Mouse (Mus musculus) forebrain, embryonic 10.5 days (tissue): ENCODE results near the gene Zfp579. TPM values are rescaled to one million over a fixed set of nuclear protein-coding genes. Genes with fewer than 3 reads are reported as not detected.
"Not testable (repeated sequence)": the region's sequence is repeated elsewhere in the genome, so short reads cannot be mapped to it uniquely, and the experiment has no call there.

Source experiments
- DNase-seq: peaks from one replicate; pipeline ENCODE4 v3.0.0-alpha.2; 2017; ENCODE audit warnings: low spot score; ENCODE audit errors: extremely low spot score
- H3K27ac ChIP-seq: fragments of 300-500 bp; sonication (generic); 2 replicates; pipeline ENCODE4 v1.5.1; 2016; ENCODE audit warnings: mild to moderate bottlenecking
- H3K27me3 ChIP-seq: fragments of 300-500 bp; sonication (generic); 2 replicates; pipeline ENCODE4 v1.6.1; 2016; ENCODE audit warnings: mild to moderate bottlenecking; ENCODE audit not compliant: poor library complexity, severe bottlenecking
- H3K36me3 ChIP-seq: fragments of 300-500 bp; sonication (generic); replicated peaks from 2 replicates; pipeline ENCODE4 v1.6.1; 2016; ENCODE audit warnings: mild to moderate bottlenecking, moderate library complexity
- H3K4me1 ChIP-seq: fragments of 300-500 bp; sonication (generic); 2 replicates; pipeline ENCODE4 v1.6.1; 2016
- H3K4me3 ChIP-seq: fragments of 300-500 bp; sonication (generic); 2 replicates; pipeline ENCODE4 v1.5.1; 2016; ENCODE audit warnings: mild to moderate bottlenecking, moderate library complexity
- H3K9me3 ChIP-seq: fragments of 300-500 bp; sonication (generic); 2 replicates; pipeline ENCODE4 v1.6.1; 2016; ENCODE audit warnings: mild to moderate bottlenecking, moderate library complexity
- WGBS: fragments of 180-500 bp; shearing (Covaris S2); methylation state at CpG from one replicate; pipeline ENCODE4 v1.1.7; 2016; 5-methylcytosine and 5-hydroxymethylcytosine counted together
- polyA plus RNA-seq: library from polyadenylated mRNA; unstranded; fragments of >200 nt; fragmentation: Nextera tagmentation; extraction: Ambion mirVana; gene quantifications from 2 replicates; pipeline ENCODE4 v1.2.1, GENCODE M21; 2016

The Zfp579 gene
- polyA plus RNA-seq, 1 experiment from 2014 or later: 28.7 TPM

- Histone ChIP-seq H3K27me3 (no peaks in the 10 kb centered on the region), H3K4me1 (no peaks in the 10 kb centered on the region), H3K9me3 (peaks cover 59% of the 10 kb centered on the region), H3K36me3 (peaks cover 98% of the 10 kb centered on the region), H3K27ac (no peak overlapping the region), H3K4me3 (peak overlapping the region; percentile 20; the same call in 1 of the 2 replicates)
- DNase-seq: no peak
- 97% methylated on average over 22 of the region's 22 CpGs for WGBS
These were observed 33.6 kb upstream of the Zfp579 start for GRCm38 (mm10) chr7:5029543-5029942.

- Histone ChIP-seq H3K36me3 (peaks cover 62% of the 10 kb centered on the region), H3K4me3 (peak overlapping the region; percentile 94), H3K9me3 (peaks cover 12% of the 10 kb centered on the region; the same call in 1 of the 2 replicates), H3K27me3 (no peaks in the 10 kb centered on the region), H3K27ac (peak overlapping the region; percentile 98), H3K4me1 (peaks cover 26% of the 10 kb centered on the region)
- no peak for DNase-seq
- WGBS: 56% methylated on average over 5 of the region's 5 CpGs
These were observed 25.2 kb upstream of the Zfp579 start for GRCm38 (mm10) chr7:5021197-5021596.

DNA sequence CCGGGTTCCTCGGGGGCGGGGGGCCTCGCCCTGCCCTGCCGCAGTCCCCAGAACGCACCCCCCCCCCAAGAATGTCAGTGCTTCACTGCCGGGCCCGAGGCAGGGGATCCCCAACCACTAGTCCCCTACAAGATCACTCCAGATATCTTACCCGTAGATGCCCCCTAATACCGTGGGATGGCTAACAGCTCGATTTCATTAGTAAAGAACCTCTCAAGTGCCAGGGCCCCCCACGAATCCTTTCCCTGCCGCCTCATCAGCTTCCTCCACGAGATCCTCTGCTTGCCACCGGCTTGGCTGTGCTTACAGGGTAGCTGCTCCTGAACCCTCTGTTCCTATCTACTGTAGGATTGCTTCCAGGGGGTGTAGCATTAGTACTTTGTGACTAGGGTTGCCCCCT is 24.7 kb upstream of the Zfp579 start:
- no peak for DNase-seq
- Histone ChIP-seq H3K4me3 (peak overlapping the region; percentile 94), H3K4me1 (peaks cover 31% of the 10 kb centered on the region), H3K9me3 (peaks cover 12% of the 10 kb centered on the region; the same call in 1 of the 2 replicates), H3K27ac (peak overlapping the region; percentile 98), H3K27me3 (no peaks in the 10 kb centered on the region), H3K36me3 (peaks cover 57% of the 10 kb centered on the region)
- WGBS: under 1% methylated on average over 15 of the region's 15 CpGs

DNA sequence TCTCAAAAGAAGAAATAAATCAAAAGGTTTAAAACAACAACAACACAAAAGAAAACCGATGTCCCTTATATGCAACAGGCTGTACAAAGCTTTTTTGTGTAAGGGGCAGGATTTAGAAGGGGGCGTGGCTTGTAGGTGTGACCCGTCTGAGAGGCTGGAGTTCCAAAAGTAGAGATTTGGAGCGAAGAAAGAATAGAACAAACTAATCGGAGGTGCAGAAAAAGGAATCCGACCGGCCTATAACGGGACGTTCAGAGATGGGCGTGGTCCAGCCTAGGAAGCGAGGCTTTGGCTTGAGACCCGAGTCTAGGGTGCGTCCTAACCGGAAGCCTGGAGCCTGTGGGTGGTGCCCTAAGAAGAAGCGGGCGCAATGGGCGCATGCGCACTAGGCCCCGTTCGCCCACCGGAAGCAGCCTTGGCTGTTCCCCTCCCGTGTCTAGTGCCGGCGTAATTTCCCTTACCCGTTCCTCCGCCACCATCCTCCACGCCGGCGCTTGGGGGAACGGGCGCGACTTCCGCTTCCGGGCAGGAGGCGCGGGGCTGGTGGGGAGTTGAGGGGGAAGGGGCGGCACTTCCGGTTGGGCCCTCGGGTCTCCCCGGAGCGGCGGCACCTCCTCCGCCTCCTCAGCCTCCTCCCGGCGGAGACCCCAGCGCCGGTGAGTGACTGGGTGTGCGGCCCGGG is 24.2 kb upstream of the Zfp579 start, which contains the start of the genes Zfp865 and Ccdc106:
Gene Zfp865 (plus strand): TSS at position 377 of the 682 bp plus-strand sequence.
Gene Ccdc106 (plus strand): TSS at position 554 of the 682 bp plus-strand sequence.
- no peaks in the 10 kb centered on the region for H3K27me3 ChIP-seq
- peaks cover 34% of the 10 kb centered on the region for H3K4me1 ChIP-seq
- peaks cover 52% of the 10 kb centered on the region for H3K36me3 ChIP-seq
- H3K4me3 ChIP-seq: peak within 1 kb of the TSS; percentile 94
- H3K27ac ChIP-seq: peak within 1 kb of the TSS; percentile 98
- peaks cover 16% of the 10 kb centered on the region; the same call in 1 of the 2 replicates for H3K9me3 ChIP-seq
- WGBS: under 1% methylated on average over 47 of the region's 49 CpGs
- DNase-seq: peak; percentile 99

- DNase-seq, H3K27me3 ChIP-seq: not testable (repeated sequence)
- H3K4me3 ChIP-seq: peak overlapping the region; percentile 94
- peaks cover 34% of the 10 kb centered on the region for H3K4me1 ChIP-seq
- peak overlapping the region; percentile 98 for H3K27ac ChIP-seq
- peaks cover 16% of the 10 kb centered on the region; the same call in 1 of the 2 replicates for H3K9me3 ChIP-seq
- 32% methylated on average over 8 of the region's 8 CpGs for WGBS
- peaks cover 46% of the 10 kb centered on the region for H3K36me3 ChIP-seq
These were observed 23.6 kb upstream of the Zfp579 start for GRCm38 (mm10) chr7:5019576-5019975.

- no peak for DNase-seq
- H3K4me3 ChIP-seq: no peak overlapping the region
- H3K36me3 ChIP-seq: peaks cover 32% of the 10 kb centered on the region
- no peaks in the 10 kb centered on the region for H3K27me3 ChIP-seq
- peaks cover 41% of the 10 kb centered on the region for H3K4me1 ChIP-seq
- no peak overlapping the region for H3K27ac ChIP-seq
- H3K9me3 ChIP-seq: peaks cover 16% of the 10 kb centered on the region; the same call in 1 of the 2 replicates
- WGBS: 95% methylated on average over 21 of the region's 21 CpGs
These were observed 22.0 kb upstream of the Zfp579 start for GRCm38 (mm10) chr7:5017931-5018330.

GRCm38 (mm10) chr7:5017352-5017751 is 21.4 kb upstream of the Zfp579 start:
- no peak for DNase-seq
- H3K4me3 ChIP-seq: no peak overlapping the region
- H3K36me3 ChIP-seq: peaks cover 32% of the 10 kb centered on the region
- peaks cover 41% of the 10 kb centered on the region for H3K4me1 ChIP-seq
- no peak overlapping the region for H3K27ac ChIP-seq
- WGBS: 91% methylated on average over 16 of the region's 16 CpGs
- peaks cover 16% of the 10 kb centered on the region; the same call in 1 of the 2 replicates for H3K9me3 ChIP-seq
- no peaks in the 10 kb centered on the region for H3K27me3 ChIP-seq

DNA sequence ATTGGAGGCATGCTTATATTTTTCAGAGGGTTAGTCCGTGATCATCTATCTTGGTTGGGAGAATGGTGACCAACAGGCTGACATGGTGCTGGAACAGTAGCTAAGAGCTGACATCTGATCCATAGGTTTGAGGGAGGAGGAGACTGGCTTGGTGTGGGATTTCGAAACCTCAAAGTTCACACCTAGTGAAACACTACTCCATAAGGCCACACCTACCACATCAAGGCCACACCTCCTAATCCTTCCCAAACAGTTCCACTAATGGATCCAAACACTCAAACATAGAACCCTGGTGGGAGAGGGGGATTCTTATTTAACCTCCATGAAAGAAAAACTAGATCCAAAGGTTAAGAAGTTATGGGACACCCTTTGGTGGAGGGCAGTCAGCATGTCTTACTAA is 21.0 kb upstream of the Zfp579 start:
- no peak for DNase-seq
- Histone ChIP-seq H3K27ac (no peak overlapping the region), H3K4me1 (peaks cover 37% of the 10 kb centered on the region), H3K27me3 (no peaks in the 10 kb centered on the region), H3K9me3 (peaks cover 16% of the 10 kb centered on the region; the same call in 1 of the 2 replicates), H3K4me3 (no peak overlapping the region), H3K36me3 (peaks cover 32% of the 10 kb centered on the region)
- 97% methylated on average over 2 of the region's 2 CpGs for WGBS

- Histone ChIP-seq H3K27me3 (no peaks in the 10 kb centered on the region), H3K36me3 (peaks cover 37% of the 10 kb centered on the region), H3K9me3 (peaks cover 16% of the 10 kb centered on the region; the same call in 1 of the 2 replicates), H3K4me1 (peaks cover 28% of the 10 kb centered on the region), H3K4me3 (peak overlapping the region; percentile 73), H3K27ac (peak overlapping the region; percentile 96)
- no peak for DNase-seq
- 74% methylated on average over 3 of the region's 3 CpGs for WGBS
These were observed 20.1 kb upstream of the Zfp579 start for GRCm38 (mm10) chr7:5016057-5016456.

GRCm38 (mm10) chr7:5015118-5016001 is 19.4 kb upstream of the Zfp579 start, which contains the start of gene Gm44973:
Gene Gm44973, plus strand, starts transcription at chr7:5015496.
- Histone ChIP-seq H3K4me3 (peak within 1 kb of the TSS; percentile 73), H3K36me3 (peaks cover 44% of the 10 kb centered on the region), H3K27me3 (no peaks in the 10 kb centered on the region), H3K9me3 (peaks cover 16% of the 10 kb centered on the region; the same call in 1 of the 2 replicates), H3K27ac (peak within 1 kb of the TSS; percentile 96), H3K4me1 (peaks cover 25% of the 10 kb centered on the region)
- peak; percentile 95 for DNase-seq
- WGBS: under 1% methylated on average over 57 of the region's 76 CpGs

- peak within 1 kb of the TSS; percentile 96 for H3K27ac ChIP-seq
- H3K36me3 ChIP-seq: peaks cover 53% of the 10 kb centered on the region
- WGBS: under 1% methylated on average over 42 of the region's 42 CpGs
- peaks cover 22% of the 10 kb centered on the region for H3K4me1 ChIP-seq
- DNase-seq: peak; percentile 96
- H3K4me3 ChIP-seq: peak within 1 kb of the TSS; percentile 73
- peaks cover 16% of the 10 kb centered on the region; the same call in 1 of the 2 replicates for H3K9me3 ChIP-seq
- H3K27me3 ChIP-seq: no peaks in the 10 kb centered on the region
These were observed 18.5 kb upstream of the Zfp579 start, which contains the start of the genes Zfp524 and Fiz1 for GRCm38 (mm10) chr7:5014251-5015117. Gene Zfp524, plus strand, starts transcription at chr7:5014415. Gene Fiz1, minus strand, starts transcription at chr7:5014697.
